Mouse (Mus musculus) MEL (cell line): ENCODE data around the gene Egf. TPM values are rescaled to one million over a fixed set of nuclear protein-coding genes. Genes with fewer than 3 reads are reported as not detected.

ENCODE experiments used
- DNase-seq: peaks from one replicate; pipeline ENCODE4 v3.0.0; 2011; ENCODE audit warnings: low read depth, low spot score
- H3K27ac ChIP-seq: 2 replicates; pipeline ENCODE4 v1.5.1; 2012; ENCODE audit warnings: low read depth, mild to moderate bottlenecking, control low read depth, low read length, moderate library complexity; ENCODE audit not compliant: control insufficient read depth
- H3K27me3 ChIP-seq, 2 experiments: fragments of 150-350 bp in 1 of 2; sonication (generic) in 1 of 2; 2 replicates each; pipeline ENCODE4 v1.6.1; 2012; ENCODE audit warnings: low read length in 2 of 2, mild to moderate bottlenecking in 2 of 2, improper control_type of control experiment in 1 of 2, moderate library complexity in 1 of 2; ENCODE audit not compliant: insufficient read depth in 2 of 2, control insufficient read depth in 1 of 2
- H3K36me3 ChIP-seq, 2 experiments: 2 replicates each; pipeline ENCODE4 v1.6.1; 2012 to 2014; ENCODE audit warnings: low read length in 2 of 2, improper control_type of control experiment in 1 of 2, inconsistent platforms in 1 of 2, mild to moderate bottlenecking in 1 of 2; ENCODE audit not compliant: insufficient read depth in 2 of 2, control insufficient read depth in 1 of 2
- H3K4me1 ChIP-seq, 2 experiments: fragments of 150-350 bp in 1 of 2; sonication (generic) in 1 of 2; 2 replicates each; pipeline ENCODE4 v1.6.1; 2012; ENCODE audit warnings: low read length in 2 of 2, improper control_type of control experiment in 1 of 2, mild to moderate bottlenecking in 1 of 2; ENCODE audit not compliant: insufficient read depth in 2 of 2, control insufficient read depth in 1 of 2
- H3K4me3 ChIP-seq, 2 experiments: fragments of 150-350 bp in 1 of 2; sonication (generic) in 1 of 2; 2 replicates each; pipeline ENCODE4 v1.5.1; 2012; ENCODE audit warnings: low read depth in 2 of 2, low read length in 2 of 2, mild to moderate bottlenecking in 2 of 2, moderate library complexity in 2 of 2, control low read depth in 1 of 2, improper control_type of control experiment in 1 of 2; ENCODE audit not compliant: control insufficient read depth in 1 of 2, insufficient read depth in 1 of 2
- H3K79me2 ChIP-seq: 2 replicates; pipeline ENCODE4 v1.6.1; 2012; ENCODE audit warnings: mild to moderate bottlenecking, low read length, moderate library complexity; ENCODE audit not compliant: control insufficient read depth, poor library complexity, insufficient read depth
- H3K9ac ChIP-seq: 2 replicates; pipeline ENCODE4 v1.6.1; 2012; ENCODE audit warnings: low read depth, mild to moderate bottlenecking, control low read depth, low read length, moderate library complexity; ENCODE audit not compliant: control insufficient read depth, poor library complexity, severe bottlenecking
- H3K9me3 ChIP-seq: fragments of 150-350 bp; sonication (generic); replicated peaks from 2 replicates; pipeline ENCODE4 v1.6.1; 2012; ENCODE audit warnings: mild to moderate bottlenecking, low read length, improper control_type of control experiment, moderate library complexity; ENCODE audit not compliant: insufficient read depth
- BHLHE40 ChIP-seq: IDR thresholded peaks from 2 replicates; pipeline ENCODE4 v1.6.1; 2012; ENCODE audit warnings: low read depth, mild to moderate bottlenecking, inconsistent platforms, low read length, improper control_type of control experiment, borderline replicate concordance
- CHD2 ChIP-seq: IDR thresholded peaks from 2 replicates; pipeline ENCODE4 v1.6.1; 2011; ENCODE audit warnings: low read length, improper control_type of control experiment
- CTCF ChIP-seq, 3 experiments: IDR thresholded peaks in 2 of 3; conservative IDR thresholded peaks in 1 of 3; 2 replicates each; pipeline ENCODE4 v1.5.1; 2011 to 2012; ENCODE audit warnings: low read length in 3 of 3, low read depth in 2 of 3, mild to moderate bottlenecking in 2 of 3, improper control_type of control experiment in 1 of 3, inconsistent platforms in 1 of 3, mixed read lengths in 1 of 3, moderate library complexity in 1 of 3; ENCODE audit not compliant: control insufficient read depth in 1 of 3, insufficient read depth in 1 of 3, poor library complexity in 1 of 3, severe bottlenecking in 1 of 3
- ETS1 ChIP-seq: IDR thresholded peaks from 2 replicates; pipeline ENCODE4 v1.6.1; 2012; ENCODE audit warnings: low read depth, mild to moderate bottlenecking, inconsistent platforms, low read length, improper control_type of control experiment, moderate library complexity
- GABPA ChIP-seq: IDR thresholded peaks from 2 replicates; pipeline ENCODE4 v1.6.1; 2012; ENCODE audit warnings: low read depth, mild to moderate bottlenecking, inconsistent platforms, low read length, improper control_type of control experiment, moderate library complexity
- HCFC1 ChIP-seq: IDR thresholded peaks from 2 replicates; pipeline ENCODE4 v1.6.1; 2012; ENCODE audit warnings: low read depth, mild to moderate bottlenecking, inconsistent platforms, low read length, improper control_type of control experiment, moderate library complexity
- JUND ChIP-seq: IDR thresholded peaks from 2 replicates; pipeline ENCODE4 v1.6.1; 2011; ENCODE audit warnings: low read depth, mild to moderate bottlenecking, improper control_type of control experiment, low read length
- KAT2A ChIP-seq: conservative IDR thresholded peaks from 2 replicates; pipeline ENCODE4 v1.6.1; 2012; ENCODE audit warnings: low read depth, low read length, improper control_type of control experiment, inconsistent platforms
- MAFK ChIP-seq: IDR thresholded peaks from 2 replicates; pipeline ENCODE4 v1.6.1; 2011; ENCODE audit warnings: low read depth, mild to moderate bottlenecking, low read length, improper control_type of control experiment, borderline replicate concordance
- MAX ChIP-seq: IDR thresholded peaks from 2 replicates; pipeline ENCODE4 v1.6.1; 2011; ENCODE audit warnings: low read length, improper control_type of control experiment
- MYC ChIP-seq: IDR thresholded peaks from 2 replicates; pipeline ENCODE4 v1.6.1; 2011; ENCODE audit warnings: low read depth, mild to moderate bottlenecking, low read length, improper control_type of control experiment, moderate library complexity
- POLR2A ChIP-seq, 2 experiments: IDR thresholded peaks; 2 replicates each; pipeline ENCODE4 v1.6.1; 2011 to 2012; ENCODE audit warnings: low read length in 2 of 2, mild to moderate bottlenecking in 2 of 2, control low read depth in 1 of 2, improper control_type of control experiment in 1 of 2, low read depth in 1 of 2, moderate library complexity in 1 of 2; ENCODE audit not compliant: control insufficient read depth in 1 of 2, insufficient read depth in 1 of 2, poor library complexity in 1 of 2
- POLR2AphosphoS5 ChIP-seq: IDR thresholded peaks from 2 replicates; pipeline ENCODE4 v1.6.1; 2012; ENCODE audit warnings: low read depth, borderline replicate concordance, mild to moderate bottlenecking, inconsistent platforms, low read length, moderate library complexity, mixed read lengths
- RAD21 ChIP-seq: IDR thresholded peaks from 2 replicates; pipeline ENCODE4 v1.6.1; 2011; ENCODE audit warnings: mild to moderate bottlenecking, low read depth, low read length, improper control_type of control experiment
- SMC3 ChIP-seq: IDR thresholded peaks from 2 replicates; pipeline ENCODE4 v1.6.1; 2011; ENCODE audit warnings: low read depth, low read length, improper control_type of control experiment
- TBP ChIP-seq: IDR thresholded peaks from 2 replicates; pipeline ENCODE4 v1.8.0; 2011; ENCODE audit warnings: low read depth, low read length, improper control_type of control experiment
- TCF12 ChIP-seq: IDR thresholded peaks from 2 replicates; pipeline ENCODE4 v1.6.1; 2014; ENCODE audit warnings: low read depth, mild to moderate bottlenecking, inconsistent platforms, low read length, improper control_type of control experiment, moderate library complexity
- UBTF ChIP-seq: IDR thresholded peaks from 2 replicates; pipeline ENCODE4 v1.6.1; 2012; ENCODE audit warnings: low read depth, mild to moderate bottlenecking, inconsistent platforms, low read length, improper control_type of control experiment, moderate library complexity, borderline replicate concordance; ENCODE audit not compliant: insufficient read depth
- USF2 ChIP-seq, 2 experiments: IDR thresholded peaks; 2 replicates each; pipeline ENCODE4 v1.6.1; 2011 to 2012; ENCODE audit warnings: improper control_type of control experiment in 2 of 2, low read length in 2 of 2, borderline replicate concordance in 1 of 2, inconsistent platforms in 1 of 2, low read depth in 1 of 2, mild to moderate bottlenecking in 1 of 2; ENCODE audit not compliant: insufficient read depth in 1 of 2
- ZC3H11A ChIP-seq: IDR thresholded peaks from 2 replicates; pipeline ENCODE4 v1.6.1; 2012; ENCODE audit warnings: low read depth, mild to moderate bottlenecking, inconsistent platforms, low read length, improper control_type of control experiment
- ZKSCAN1 ChIP-seq: IDR thresholded peaks from 2 replicates; pipeline ENCODE4 v1.6.1; 2012; ENCODE audit warnings: low read depth, mild to moderate bottlenecking, inconsistent platforms, low read length, improper control_type of control experiment, moderate library complexity
- ZMIZ1 ChIP-seq: IDR thresholded peaks from 2 replicates; pipeline ENCODE4 v1.6.1; 2012; ENCODE audit warnings: low read depth, mild to moderate bottlenecking, inconsistent platforms, low read length, improper control_type of control experiment, moderate library complexity
- polyA plus RNA-seq, 2 experiments: library from polyadenylated mRNA; stranded (reverse) in 1 of 2; unstranded in 1 of 2; fragments of >175 nt in 1 of 2; fragments of >200 nt in 1 of 2; gene quantifications; 2 replicates each; pipeline versions ENCODE4 v1.2.1 to v1.2.4; 2012; ENCODE audit warnings: low replicate concordance in 2 of 2, low read depth in 1 of 2; ENCODE audit not compliant: insufficient read length in 2 of 2, insufficient read depth in 1 of 2, missing spikeins in 1 of 2
- total RNA-seq: library from RNA; depleted of rRNA; stranded (reverse); fragments of 300-350 nt; gene quantifications from 2 replicates; pipeline ENCODE4 v1.2.3, GENCODE M21; 2012

Egf gene
- total and polyA plus RNA-seq, 3 experiments = 1.5 to 3.1 TPM; not detected in 1

DNA sequence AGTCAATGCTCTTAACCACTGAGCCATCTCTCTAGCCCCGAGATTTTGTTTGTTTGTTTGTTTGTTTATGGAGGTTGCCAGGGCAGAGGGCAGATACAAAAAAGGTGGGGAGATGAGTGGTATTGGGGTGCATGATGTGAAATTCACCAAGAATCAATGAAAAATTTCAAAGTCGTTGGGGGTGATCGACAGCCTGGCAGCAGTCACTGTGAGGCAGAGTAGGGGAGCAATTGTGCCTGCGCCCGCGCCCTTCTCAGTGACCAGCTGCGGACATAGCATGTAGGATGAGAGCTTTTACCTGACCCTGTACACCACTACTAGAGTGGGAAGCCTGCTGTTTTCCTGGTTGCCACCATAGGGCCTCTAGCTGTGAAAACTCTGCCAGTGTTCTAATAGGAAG is 79.2 kb downstream of the Egf start:
- Histone ChIP-seq H3K4me3 (no peak overlapping the region), H3K4me1 (peaks cover 2 to 16% of the 10 kb centered on the region in 2 experiments; a peak in 3 of 4 replicates), H3K27me3 (no peaks in the 10 kb centered on the region), H3K27ac (no peak overlapping the region), H3K9ac (no peak overlapping the region), H3K9me3 (no peaks in the 10 kb centered on the region), H3K36me3 (peaks cover 0 to 14% of the 10 kb centered on the region in 2 experiments; a peak in 2 of 4 replicates), H3K79me2 (no peaks in the 10 kb centered on the region)
- TF ChIP-seq CHD2 = no peak
- no peak for TF ChIP-seq BHLHE40
- no peak for TF ChIP-seq GABPA
- TF ChIP-seq MAFK = no peak
- TF ChIP-seq ETS1 = no peak
- DNase-seq = no peak

DNA sequence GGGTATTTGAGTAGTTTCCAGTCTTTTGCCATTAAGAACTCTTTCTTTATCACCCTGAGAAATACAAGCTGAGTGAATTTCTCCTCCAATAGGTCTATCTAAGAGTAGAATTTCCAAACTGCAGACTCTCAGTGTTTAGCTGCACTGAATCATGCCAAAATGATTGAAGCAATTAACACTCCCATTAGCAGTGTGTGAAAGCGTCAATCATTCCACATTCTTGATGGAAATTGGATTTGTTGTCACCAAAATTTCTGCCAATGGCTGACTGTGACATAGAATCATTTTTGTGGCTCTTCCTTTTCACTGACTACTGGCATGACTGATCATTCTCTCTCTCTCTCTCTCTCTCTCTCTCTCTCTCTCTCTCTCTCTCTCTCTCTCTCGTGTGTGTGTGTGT is 91.2 kb downstream of the Egf start:
- Histone ChIP-seq H3K4me3 (no peak overlapping the region), H3K36me3 (no peaks in the 10 kb centered on the region)
- TF ChIP-seq UBTF (no peak), ZKSCAN1 (no peak), CTCF (IDR thresholded peaks at IDR 0.05 in 2 of 3, conservative IDR thresholded peaks at IDR 0.05 in 1 of 3; ENCODE audit: control insufficient read depth in 1 of 3, insufficient read depth in 1 of 3, low read depth in 2 of 3, low read length in 3 of 3, poor library complexity in 1 of 3, severe bottlenecking in 1 of 3) (no peak), ZMIZ1 (no peak), POLR2A (IDR thresholded peaks at IDR 0.05; ENCODE audit: control insufficient read depth in 1 of 2, insufficient read depth in 1 of 2, low read depth in 1 of 2, low read length in 2 of 2, poor library complexity in 1 of 2) (no peak), HCFC1 (no peak), ETS1 (no peak), ZC3H11A (no peak), TBP (no peak), SMC3 (no peak), POLR2AphosphoS5 (no peak), KAT2A (no peak), MYC (no peak), JUND (no peak), CHD2 (no peak), USF2 (IDR thresholded peaks at IDR 0.05; ENCODE audit: borderline replicate concordance in 1 of 2, insufficient read depth in 1 of 2, low read depth in 1 of 2, low read length in 2 of 2) (no peak), MAX (no peak), TCF12 (no peak), RAD21 (no peak)

More for the DNA sequence above, 91.2 kb downstream of the Egf start:
- no peak overlapping the region for H3K27ac ChIP-seq
- H3K27me3 ChIP-seq = no peaks in the 10 kb centered on the region
- H3K9ac ChIP-seq = no peak overlapping the region
- DNase-seq = no peak
- H3K79me2 ChIP-seq = no peaks in the 10 kb centered on the region
- no peaks in the 10 kb centered on the region for H3K9me3 ChIP-seq
- H3K4me1 ChIP-seq = no peaks in the 10 kb centered on the region
